Mouse (Mus musculus) kidney, postnatal 0 days (tissue): ENCODE data around the gene Dnajc30. TPM values are rescaled to one million over a fixed set of nuclear protein-coding genes. Genes with fewer than 3 reads are reported as not detected.

Source experiments
- ATAC-seq: fragments of 200-750 bp; cut with Nextera tagmentation; replicated peaks from 2 replicates; pipeline ENCODE4 v1.8.0; 2017; ENCODE audit warnings: low read depth, moderate number of reproducible peaks, moderate TSS enrichment, moderate library complexity; ENCODE audit not compliant: low FRiP score
- DNase-seq: peaks from one replicate; pipeline ENCODE4 v3.0.0-alpha.2; 2016; ENCODE audit warnings: low spot score
- H3K27ac ChIP-seq: fragments of 300-500 bp; sonication (generic); 2 replicates; pipeline ENCODE4 v1.5.1; 2014; ENCODE audit warnings: mild to moderate bottlenecking
- H3K27me3 ChIP-seq: fragments of 300-500 bp; sonication (generic); 2 replicates; pipeline ENCODE4 v1.6.1; 2014; ENCODE audit warnings: low read length, mixed read lengths; ENCODE audit not compliant: insufficient read depth
- H3K36me3 ChIP-seq: fragments of 300-500 bp; sonication (generic); 2 replicates; pipeline ENCODE4 v1.6.1; 2014; ENCODE audit warnings: low read length, mixed read lengths; ENCODE audit not compliant: insufficient read depth
- H3K4me1 ChIP-seq: fragments of 300-500 bp; sonication (generic); replicated peaks from 2 replicates; pipeline ENCODE4 v1.6.1; 2014; ENCODE audit warnings: antibody characterized with exemption, low read length, mixed read lengths; ENCODE audit not compliant: insufficient read depth
- H3K4me2 ChIP-seq: fragments of 300-500 bp; sonication (generic); 2 replicates; pipeline ENCODE4 v1.6.1; 2014; ENCODE audit warnings: mild to moderate bottlenecking, low read length, moderate library complexity, mixed read lengths
- H3K4me3 ChIP-seq: fragments of 300-500 bp; sonication (generic); replicated peaks from 2 replicates; pipeline ENCODE4 v1.5.1; 2014; ENCODE audit warnings: low read depth, low read length
- H3K9ac ChIP-seq: fragments of 300-500 bp; sonication (generic); 2 replicates; pipeline ENCODE4 v1.6.1; 2014; ENCODE audit warnings: low read depth, low read length
- H3K9me3 ChIP-seq: fragments of 300-500 bp; sonication (generic); replicated peaks from 2 replicates; pipeline ENCODE4 v1.6.1; 2016; ENCODE audit warnings: low read length, inconsistent platforms, mixed read lengths
- CTCF ChIP-seq: IDR thresholded peaks from 2 replicates; pipeline ENCODE4 v1.5.1; 2016; ENCODE audit warnings: antibody characterized with exemption, low read depth, mild to moderate bottlenecking, moderate library complexity
- WGBS: fragments of 180-500 bp; shearing (Covaris S2); extraction: QIAGEN DNeasy Blood & Tissue Kit; methylation state at CpG from one replicate; pipeline ENCODE4 v1.1.7; 2014; 5-methylcytosine and 5-hydroxymethylcytosine counted together
- polyA plus RNA-seq: library from polyadenylated mRNA; unstranded; fragments of >200 nt; fragmentation: Nextera tagmentation; extraction: Ambion mirVana; gene quantifications from 2 replicates; pipeline ENCODE4 v1.2.1, GENCODE M21; 2015

Dnajc30 gene
- polyA plus RNA-seq, result 42.4 and 42.6 TPM in 2 replicates

- DNase-seq, result peak; percentile 99
- 0 out of 2 replicates have a peak, but pooled peaks cover 15% of the 10 kb centered on the region for H3K36me3 ChIP-seq
Measured at GRCm38 (mm10) chr5:135063629-135064381, at the start of gene Dnajc30. TSS of gene Dnajc30 (plus strand) at chr5:135064202.

GRCm38 (mm10) chr5:135015497-135015896, 48.5 kb upstream of the Dnajc30 start:
- H3K4me1 ChIP-seq, result peaks cover 6% of the 10 kb centered on the region; the same call in 1 of the 2 replicates
- no peaks in the 10 kb centered on the region for H3K36me3 ChIP-seq
- H3K9me3 ChIP-seq, result no peaks in the 10 kb centered on the region
- no peak overlapping the region for H3K9ac ChIP-seq
- H3K27ac ChIP-seq, result no peak overlapping the region
- no peaks in the 10 kb centered on the region for H3K27me3 ChIP-seq
- peak; percentile 84 for DNase-seq
- WGBS, result 13% methylated on average over 7 of the region's 7 CpGs
- ATAC-seq, result 0 out of 2 replicates have a peak, but pooled peaks have one; percentile 6
- TF ChIP-seq CTCF, result peak; percentile 98
- no peak overlapping the region for H3K4me3 ChIP-seq
- H3K4me2 ChIP-seq, result no peak overlapping the region

More at GRCm38 (mm10) chr5:135063629-135064381, at the start of gene Dnajc30:
- ATAC-seq, result peak; percentile 96
- no peaks in the 10 kb centered on the region for H3K27me3 ChIP-seq
- WGBS, result under 1% methylated on average over 52 of the region's 52 CpGs
- peak within 1 kb of the TSS; percentile 93 for H3K4me3 ChIP-seq
- TF ChIP-seq CTCF, result no peak
- peak within 1 kb of the TSS; percentile 84 for H3K4me2 ChIP-seq
- H3K9me3 ChIP-seq, result no peaks in the 10 kb centered on the region
- peak within 1 kb of the TSS; percentile 72 for H3K27ac ChIP-seq
- peaks cover 13% of the 10 kb centered on the region; the same call in 1 of the 2 replicates for H3K4me1 ChIP-seq
- peak within 1 kb of the TSS; percentile 81 for H3K9ac ChIP-seq

- no peak overlapping the region for H3K4me3 ChIP-seq
- WGBS, result 47% methylated on average over 4 of the region's 4 CpGs
- no peak overlapping the region for H3K4me2 ChIP-seq
- no peak for DNase-seq
- no peak overlapping the region for H3K27ac ChIP-seq
- peaks cover 6% of the 10 kb centered on the region; the same call in 1 of the 2 replicates for H3K4me1 ChIP-seq
- no peak for ATAC-seq
- no peak overlapping the region for H3K9ac ChIP-seq
- no peaks in the 10 kb centered on the region for H3K9me3 ChIP-seq
- H3K27me3 ChIP-seq, result no peaks in the 10 kb centered on the region
- TF ChIP-seq CTCF, result peak; percentile 49
- no peaks in the 10 kb centered on the region for H3K36me3 ChIP-seq
Measured at GRCm38 (mm10) chr5:135016224-135016759, 47.7 kb upstream of the Dnajc30 start.

GRCm38 (mm10) chr5:135021814-135022213, 42.2 kb upstream of the Dnajc30 start:
- H3K4me3 ChIP-seq, result no peak overlapping the region
- DNase-seq (peak; percentile 81), ATAC-seq (no peak)
- no peak for TF ChIP-seq CTCF
- H3K9me3 ChIP-seq, result no peaks in the 10 kb centered on the region
- WGBS, result 36% methylated on average over 6 of the region's 6 CpGs
- no peak overlapping the region for H3K9ac ChIP-seq
- no peaks in the 10 kb centered on the region for H3K36me3 ChIP-seq
- no peaks in the 10 kb centered on the region for H3K27me3 ChIP-seq
- no peak overlapping the region for H3K27ac ChIP-seq
- H3K4me2 ChIP-seq, result no peak overlapping the region
- H3K4me1 ChIP-seq, result peaks cover 22% of the 10 kb centered on the region

GRCm38 (mm10) chr5:135023344-135024173, 40.4 kb upstream of the Dnajc30 start, which contains the start of gene Stx1a:
TSS of gene Stx1a (plus strand) at chr5:135023482.
- WGBS, result under 1% methylated on average over 61 of the region's 61 CpGs
- Histone ChIP-seq H3K4me2 (peak within 1 kb of the TSS; percentile 90), H3K9me3 (no peaks in the 10 kb centered on the region), H3K4me3 (peak within 1 kb of the TSS; percentile 72), H3K36me3 (no peaks in the 10 kb centered on the region), H3K4me1 (peaks cover 23% of the 10 kb centered on the region), H3K27me3 (no peaks in the 10 kb centered on the region), H3K9ac (peak within 1 kb of the TSS; percentile 73), H3K27ac (no peak within 1 kb of the TSS)
- ATAC-seq (peak; percentile 85), DNase-seq (peak; percentile 96)
- TF ChIP-seq CTCF, result no peak

- H3K9ac ChIP-seq, result no peak overlapping the region
- TF ChIP-seq CTCF, result no peak
- peak overlapping the region; percentile 90 for H3K4me2 ChIP-seq
- H3K27me3 ChIP-seq, result no peaks in the 10 kb centered on the region
- H3K4me1 ChIP-seq, result peaks cover 31% of the 10 kb centered on the region
- WGBS, result 18% methylated on average over 11 of the region's 11 CpGs
- H3K4me3 ChIP-seq, result peak overlapping the region; percentile 72; the same call in 1 of the 2 replicates
- H3K9me3 ChIP-seq, result no peaks in the 10 kb centered on the region
- no peaks in the 10 kb centered on the region for H3K36me3 ChIP-seq
- no peak for ATAC-seq
- DNase-seq, result peak; percentile 76
- H3K27ac ChIP-seq, result no peak overlapping the region
Measured at GRCm38 (mm10) chr5:135024665-135025224, 39.3 kb upstream of the Dnajc30 start.
